Mouse (Mus musculus): Measurements from ENCODE around the gene Mei1.

- TF ChIP-seq CTCF (IDR thresholded peaks at IDR 0.05; ENCODE audit: borderline replicate concordance, insufficient read depth, low read depth, low read length) (no peak), POLR2A (IDR thresholded peaks at IDR 0.05; ENCODE audit: borderline replicate concordance, insufficient read depth, low read length) (no peak)
These were observed 102.9 kb downstream of the Mei1 start for GRCm38 (mm10) chr15:82172648-82173047.

Data from cerebellum, adult 2 months (tissue).